Mouse (Mus musculus): ENCODE measurements around the gene Hcn1.

GRCm38 (mm10) chr13:117601331-117601965 lies 672 bp upstream of the Hcn1 start:
- TF ChIP-seq CTCF (IDR thresholded peaks at IDR 0.05; ENCODE audit: low read depth): no peak
- no peak for TF ChIP-seq EP300 (IDR thresholded peaks at IDR 0.05; ENCODE audit: low read depth)
